Mouse (Mus musculus) stomach, embryonic 14.5 days (tissue): ENCODE results near the gene Cdipt. TPM values are rescaled to one million over a fixed set of nuclear protein-coding genes. Genes with fewer than 3 reads are reported as not detected.

Source experiments
- ATAC-seq: fragments of 200-750 bp; cut with Nextera tagmentation; 2 replicates; pipeline ENCODE4 v1.8.0; 2017; ENCODE audit warnings: low read depth, moderate TSS enrichment; ENCODE audit not compliant: insufficient number of reproducible peaks, insufficient read depth, low FRiP score
- H3K27ac ChIP-seq: fragments of 300-500 bp; sonication (generic); 2 replicates; pipeline ENCODE4 v1.5.1; 2014; ENCODE audit warnings: mild to moderate bottlenecking, low read length, moderate library complexity, mixed read lengths
- H3K27me3 ChIP-seq: fragments of 300-500 bp; sonication (generic); 2 replicates; pipeline ENCODE4 v1.6.1; 2014; ENCODE audit warnings: low read length, control low read depth, mixed read lengths; ENCODE audit not compliant: control insufficient read depth, insufficient read depth
- H3K36me3 ChIP-seq: fragments of 300-500 bp; sonication (generic); 2 replicates; pipeline ENCODE4 v1.6.1; 2014; ENCODE audit warnings: mild to moderate bottlenecking, control low read depth, low read length, moderate library complexity, mixed read lengths; ENCODE audit not compliant: control insufficient read depth, insufficient read depth
- H3K4me1 ChIP-seq: fragments of 300-500 bp; sonication (generic); 2 replicates; pipeline ENCODE4 v1.6.1; 2014; ENCODE audit warnings: low read length, control low read depth, mixed read lengths; ENCODE audit not compliant: control insufficient read depth, insufficient read depth
- H3K4me2 ChIP-seq: fragments of 300-500 bp; sonication (generic); replicated peaks from 2 replicates; pipeline ENCODE4 v1.6.1; 2014; ENCODE audit warnings: low read depth, low read length, control low read depth
- H3K4me3 ChIP-seq: fragments of 300-500 bp; sonication (generic); 2 replicates; pipeline ENCODE4 v1.5.1; 2014; ENCODE audit warnings: low read depth, low read length, control low read depth
- H3K9ac ChIP-seq: fragments of 300-500 bp; sonication (generic); replicated peaks from 2 replicates; pipeline ENCODE4 v1.6.1; 2014; ENCODE audit warnings: low read depth, mild to moderate bottlenecking, control low read depth, low read length, moderate library complexity, mixed read lengths
- H3K9me3 ChIP-seq: fragments of 300-500 bp; sonication (generic); 2 replicates; pipeline ENCODE4 v1.6.1; 2016; ENCODE audit warnings: low read depth, low read length, control low read depth; ENCODE audit not compliant: control insufficient read depth
- WGBS: fragments of 180-500 bp; shearing (Covaris S2); extraction: QIAGEN DNeasy Blood & Tissue Kit; methylation state at CpG from one replicate; pipeline ENCODE4 v1.1.7; 2014; 5-methylcytosine and 5-hydroxymethylcytosine counted together
- polyA plus RNA-seq: library from polyadenylated mRNA; unstranded; fragments of >200 nt; fragmentation: Nextera tagmentation; extraction: Ambion mirVana; gene quantifications from 2 replicates; pipeline ENCODE4 v1.2.1, GENCODE M21; 2014

Cdipt gene
- polyA plus RNA-seq, 1 experiment from 2014 or later = 96.8 TPM

- no peaks in the 10 kb centered on the region for H3K27me3 ChIP-seq
- WGBS = 92% methylated on average over 6 of the region's 6 CpGs
- no peak overlapping the region for H3K9ac ChIP-seq
- ATAC-seq = no peak
- H3K4me3 ChIP-seq = no peak overlapping the region
- H3K4me1 ChIP-seq = peaks cover 39% of the 10 kb centered on the region
- no peaks in the 10 kb centered on the region for H3K9me3 ChIP-seq
- H3K4me2 ChIP-seq = no peak overlapping the region
- H3K27ac ChIP-seq = no peak overlapping the region
- peaks cover 12% of the 10 kb centered on the region for H3K36me3 ChIP-seq
These were observed 37.7 kb downstream of the Cdipt start for GRCm38 (mm10) chr7:127013385-127013784.

- no peaks in the 10 kb centered on the region for H3K27me3 ChIP-seq
- H3K4me1 ChIP-seq = peaks cover 38% of the 10 kb centered on the region
- no peaks in the 10 kb centered on the region for H3K9me3 ChIP-seq
- peak within 1 kb of the TSS; percentile 62 for H3K4me3 ChIP-seq
- H3K4me2 ChIP-seq = peak within 1 kb of the TSS; percentile 79
- H3K9ac ChIP-seq = peak within 1 kb of the TSS; percentile 68
- peaks cover 12% of the 10 kb centered on the region for H3K36me3 ChIP-seq
- ATAC-seq = no peak
- 26% methylated on average over 11 of the region's 11 CpGs for WGBS
- H3K27ac ChIP-seq = peak within 1 kb of the TSS; percentile 97; the same call in 1 of the 2 replicates
These were observed 38.6 kb downstream of the Cdipt start, which contains the start of gene Mvp for GRCm38 (mm10) chr7:127014320-127014719. Gene Mvp, minus strand, starts transcription at chr7:127014621.

- H3K4me2 ChIP-seq = peak overlapping the region; percentile 43; the same call in 1 of the 2 replicates
- H3K9me3 ChIP-seq = no peaks in the 10 kb centered on the region
- peaks cover 12% of the 10 kb centered on the region for H3K36me3 ChIP-seq
- no peak for ATAC-seq
- H3K9ac ChIP-seq = peak overlapping the region; percentile 15; the same call in 1 of the 2 replicates
- H3K4me1 ChIP-seq = peaks cover 42% of the 10 kb centered on the region
- H3K27ac ChIP-seq = no peak overlapping the region
- WGBS = 91% methylated on average over 12 of the region's 12 CpGs
- no peaks in the 10 kb centered on the region for H3K27me3 ChIP-seq
- no peak overlapping the region for H3K4me3 ChIP-seq
These were observed 39.3 kb downstream of the Cdipt start for GRCm38 (mm10) chr7:127014993-127015392.

- no peak; the same call in 1 of the 2 replicates for ATAC-seq
- Histone ChIP-seq H3K27me3 (no peaks in the 10 kb centered on the region), H3K9me3 (no peaks in the 10 kb centered on the region), H3K9ac (peak overlapping the region; percentile 68), H3K27ac (peak overlapping the region; percentile 97), H3K36me3 (peaks cover 12% of the 10 kb centered on the region), H3K4me2 (peak overlapping the region; percentile 79), H3K4me3 (peak overlapping the region; percentile 62), H3K4me1 (peaks cover 45% of the 10 kb centered on the region)
- 2% methylated on average over 10 of the region's 10 CpGs for WGBS
These were observed 40.4 kb downstream of the Cdipt start for GRCm38 (mm10) chr7:127016081-127016480.

- Histone ChIP-seq H3K27ac (peak within 1 kb of the TSS; percentile 97), H3K4me3 (peak within 1 kb of the TSS; percentile 62), H3K4me1 (peaks cover 47% of the 10 kb centered on the region), H3K36me3 (peaks cover 12% of the 10 kb centered on the region), H3K4me2 (peak within 1 kb of the TSS; percentile 79), H3K27me3 (no peaks in the 10 kb centered on the region), H3K9ac (peak within 1 kb of the TSS; percentile 68), H3K9me3 (no peaks in the 10 kb centered on the region)
- no peak for ATAC-seq
These were observed 40.6 kb downstream of the Cdipt start, which contains the start of gene Pagr1b for GRCm38 (mm10) chr7:127016481-127016485. Gene Pagr1b, minus strand, starts transcription at chr7:127016484.

GRCm38 (mm10) chr7:127016486-127016938 lies 40.8 kb downstream of the Cdipt start:
- peak overlapping the region; percentile 97 for H3K27ac ChIP-seq
- peak overlapping the region; percentile 79 for H3K4me2 ChIP-seq
- no peaks in the 10 kb centered on the region for H3K27me3 ChIP-seq
- peak overlapping the region; percentile 68 for H3K9ac ChIP-seq
- peaks cover 13% of the 10 kb centered on the region for H3K36me3 ChIP-seq
- H3K9me3 ChIP-seq = no peaks in the 10 kb centered on the region
- peaks cover 49% of the 10 kb centered on the region for H3K4me1 ChIP-seq
- peak; percentile 30 for ATAC-seq
- under 1% methylated on average over 22 of the region's 22 CpGs for WGBS
- H3K4me3 ChIP-seq = peak overlapping the region; percentile 62

GRCm38 (mm10) chr7:127016971-127017949 lies 41.5 kb downstream of the Cdipt start, which contains the start of gene Pagr1a:
Gene Pagr1a, minus strand, starts transcription at chr7:127017352.
- Histone ChIP-seq H3K27me3 (no peaks in the 10 kb centered on the region), H3K4me3 (peak within 1 kb of the TSS; percentile 62), H3K9me3 (no peaks in the 10 kb centered on the region), H3K27ac (peak within 1 kb of the TSS; percentile 97), H3K4me2 (peak within 1 kb of the TSS; percentile 79), H3K4me1 (peaks cover 57% of the 10 kb centered on the region), H3K36me3 (peaks cover 18% of the 10 kb centered on the region), H3K9ac (peak within 1 kb of the TSS; percentile 68)
- peak; percentile 76 for ATAC-seq
- 2% methylated on average over 39 of the region's 39 CpGs for WGBS

GRCm38 (mm10) chr7:127017950-127018345 lies 42.2 kb downstream of the Cdipt start:
- no peak overlapping the region for H3K9ac ChIP-seq
- no peak overlapping the region for H3K4me3 ChIP-seq
- no peaks in the 10 kb centered on the region for H3K27me3 ChIP-seq
- peaks cover 25% of the 10 kb centered on the region for H3K36me3 ChIP-seq
- WGBS = 39% methylated on average over 6 of the region's 6 CpGs
- H3K4me2 ChIP-seq = peak overlapping the region; percentile 79; the same call in 1 of the 2 replicates
- no peaks in the 10 kb centered on the region for H3K9me3 ChIP-seq
- no peak for ATAC-seq
- H3K27ac ChIP-seq = peak overlapping the region; percentile 97; the same call in 1 of the 2 replicates
- peaks cover 64% of the 10 kb centered on the region for H3K4me1 ChIP-seq
